Mouse (Mus musculus) spleen, adult 2 months (tissue): ENCODE measurements around the gene Oprm1. TPM values are rescaled to one million over a fixed set of nuclear protein-coding genes. Genes with fewer than 3 reads are reported as not detected.

Experiments used
- DNase-seq, 2 experiments: peaks; one replicate each; pipeline versions ENCODE4 v3.0.0 to v3.0.0-alpha.2; 2012 to 2021; ENCODE audit warnings: low spot score in 2 of 2, low read depth in 1 of 2
- H3K27ac ChIP-seq: fragments of 200-500 bp; 2 replicates; pipeline ENCODE4 v1.5.1; 2012; ENCODE audit warnings: low read length, inconsistent platforms; ENCODE audit not compliant: insufficient read depth
- H3K27me3 ChIP-seq: fragments of 200-500 bp; 2 replicates; pipeline ENCODE4 v1.6.1; 2012; ENCODE audit warnings: mild to moderate bottlenecking, moderate library complexity, low read length, inconsistent platforms; ENCODE audit not compliant: control insufficient read depth, insufficient read depth
- H3K36me3 ChIP-seq: fragments of 200-500 bp; 2 replicates; pipeline ENCODE4 v1.6.1; 2012; ENCODE audit warnings: mild to moderate bottlenecking, low read length, inconsistent platforms; ENCODE audit not compliant: control insufficient read depth, insufficient read depth
- H3K4me1 ChIP-seq: fragments of 200-500 bp; 2 replicates; pipeline ENCODE4 v1.6.1; 2011; ENCODE audit warnings: inconsistent platforms; ENCODE audit not compliant: control insufficient read depth, insufficient read depth, insufficient read length
- H3K4me3 ChIP-seq: fragments of 200-500 bp; 2 replicates; pipeline ENCODE4 v1.5.1; 2011; ENCODE audit warnings: mild to moderate bottlenecking, inconsistent platforms; ENCODE audit not compliant: insufficient read depth, insufficient read length; ENCODE audit errors: extremely low read depth
- CTCF ChIP-seq: fragments of 200-500 bp; IDR thresholded peaks from 2 replicates; pipeline ENCODE4 v1.5.1; 2011; ENCODE audit warnings: mild to moderate bottlenecking, inconsistent platforms; ENCODE audit not compliant: insufficient read depth, insufficient read length, insufficient replicate concordance; ENCODE audit errors: extremely low read depth
- POLR2A ChIP-seq: fragments of 200-500 bp; IDR thresholded peaks from 2 replicates; pipeline ENCODE4 v1.6.1; 2011; ENCODE audit warnings: low read depth, low read length, inconsistent platforms
- WGBS: fragments of 180-500 bp; shearing (Covaris S2); methylation state at CpG from one replicate; pipeline ENCODE4 v1.1.7; 2018; 5-methylcytosine and 5-hydroxymethylcytosine counted together
- polyA plus RNA-seq: library from polyadenylated mRNA; depleted of rRNA; stranded (reverse); fragments of >200 nt; gene quantifications from 2 replicates; pipeline ENCODE4 v1.2.3, GENCODE M21; 2012

Gene Oprm1
- polyA plus RNA-seq, 1 experiment, result not detected

GRCm38 (mm10) chr10:7052315-7053017 is 294.2 kb downstream of the Oprm1 start, which contains the start of gene Ipcef1:
Ipcef1 (minus strand) TSS chr10:7052478.
- Histone ChIP-seq H3K27ac (no peak within 1 kb of the TSS), H3K4me3 (no peak within 1 kb of the TSS), H3K4me1 (no peaks in the 10 kb centered on the region), H3K36me3 (no peaks in the 10 kb centered on the region), H3K27me3 (no peaks in the 10 kb centered on the region)
- WGBS, result 35% methylated on average over 12 of the region's 12 CpGs
- TF ChIP-seq CTCF (no peak), POLR2A (no peak)
- no peak for DNase-seq

GRCm38 (mm10) chr10:7054560-7055205 is 296.4 kb downstream of the Oprm1 start:
- WGBS, result 89% methylated on average over 6 of the region's 6 CpGs
- H3K4me1 ChIP-seq, result no peaks in the 10 kb centered on the region
- no peak overlapping the region for H3K4me3 ChIP-seq
- no peaks in the 10 kb centered on the region for H3K27me3 ChIP-seq
- H3K27ac ChIP-seq, result no peak overlapping the region
- no peak for TF ChIP-seq POLR2A
- no peak for TF ChIP-seq CTCF
- H3K36me3 ChIP-seq, result no peaks in the 10 kb centered on the region
- no peak for DNase-seq

DNA sequence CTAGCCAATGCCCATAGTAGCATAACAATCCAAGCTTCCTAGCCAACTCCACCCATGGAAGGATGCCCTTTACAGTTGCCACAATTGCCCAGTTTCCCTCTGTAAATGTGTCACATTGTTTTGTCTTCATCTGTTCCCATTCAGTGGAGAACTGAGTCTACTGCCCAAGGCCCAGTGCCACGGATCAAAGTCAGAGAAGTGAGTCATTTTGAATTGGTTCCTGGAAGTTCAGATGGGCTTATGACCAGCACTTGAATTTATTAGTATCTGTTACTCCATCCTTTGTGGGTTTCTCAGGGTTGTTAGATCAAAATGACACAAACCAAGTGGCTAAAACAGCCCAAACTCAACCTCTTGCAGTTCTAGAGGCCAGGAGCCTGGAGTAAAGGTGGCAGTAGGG is 299.2 kb downstream of the Oprm1 start:
- no peak for DNase-seq
- TF ChIP-seq CTCF (no peak), POLR2A (no peak)
- H3K4me1 ChIP-seq, result peaks cover 4% of the 10 kb centered on the region; the same call in 1 of the 2 replicates
- no peak overlapping the region for H3K27ac ChIP-seq
- 76% methylated on average over 1 of the region's 1 CpGs for WGBS
- H3K27me3 ChIP-seq, result no peaks in the 10 kb centered on the region
- H3K4me3 ChIP-seq, result no peak overlapping the region
- H3K36me3 ChIP-seq, result no peaks in the 10 kb centered on the region

GRCm38 (mm10) chr10:7060326-7060725 is 302.0 kb downstream of the Oprm1 start:
- Histone ChIP-seq H3K27ac (no peak overlapping the region), H3K27me3 (no peaks in the 10 kb centered on the region), H3K4me3 (no peak overlapping the region), H3K4me1 (peaks cover 9% of the 10 kb centered on the region; the same call in 1 of the 2 replicates), H3K36me3 (no peaks in the 10 kb centered on the region)
- WGBS, result 71% methylated on average over 5 of the region's 5 CpGs
- TF ChIP-seq POLR2A (no peak), CTCF (no peak)
- no peak for DNase-seq

GRCm38 (mm10) chr10:7062993-7063392 is 304.7 kb downstream of the Oprm1 start:
- peak; percentile 18 to 37 for DNase-seq
- Histone ChIP-seq H3K27me3 (no peaks in the 10 kb centered on the region), H3K27ac (no peak overlapping the region), H3K4me1 (peaks cover 9% of the 10 kb centered on the region; the same call in 1 of the 2 replicates), H3K4me3 (no peak overlapping the region), H3K36me3 (no peaks in the 10 kb centered on the region)
- TF ChIP-seq POLR2A (no peak), CTCF (no peak)
- WGBS, result 9% methylated on average over 7 of the region's 7 CpGs

DNA sequence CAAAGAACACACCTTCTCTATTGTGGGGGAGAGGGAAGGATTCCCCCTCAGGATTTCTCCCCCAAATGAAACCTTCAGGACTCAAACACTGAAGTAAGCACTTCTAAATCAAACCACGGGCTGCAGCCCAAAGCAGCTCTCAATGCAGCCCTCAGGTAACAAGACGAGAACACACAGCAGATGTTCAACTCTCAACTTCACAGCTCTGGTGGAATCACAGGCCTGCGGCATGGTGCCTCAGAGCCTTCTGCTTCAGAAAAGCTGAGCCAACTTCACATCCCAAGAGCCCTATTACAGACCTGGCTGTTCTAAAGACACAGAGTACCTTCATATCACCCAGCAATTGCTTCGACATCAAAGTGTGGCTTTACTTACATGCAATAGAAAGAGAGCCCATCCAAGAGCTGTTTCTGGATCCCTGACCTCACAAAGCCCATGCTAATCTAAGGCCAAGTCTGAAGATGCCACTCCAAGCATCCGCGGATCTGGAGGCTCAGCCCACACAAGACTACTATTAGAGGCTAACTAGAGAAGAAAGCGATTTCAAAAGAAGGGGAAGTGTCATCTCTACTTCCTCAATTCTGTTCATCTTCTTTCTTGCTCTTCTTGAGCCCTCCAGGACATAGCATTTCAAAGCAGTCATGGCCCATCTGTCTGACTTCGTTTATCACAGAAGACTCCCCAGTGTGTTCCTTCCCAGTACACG is 305.6 kb downstream of the Oprm1 start:
- Histone ChIP-seq H3K27me3 (no peaks in the 10 kb centered on the region), H3K4me1 (peaks cover 9% of the 10 kb centered on the region; the same call in 1 of the 2 replicates), H3K36me3 (no peaks in the 10 kb centered on the region), H3K27ac (peak overlapping the region; percentile 3), H3K4me3 (peak overlapping the region; percentile 16; the same call in 1 of the 2 replicates)
- WGBS, result 48% methylated on average over 9 of the region's 9 CpGs
- TF ChIP-seq POLR2A, result no peak
- no peak for TF ChIP-seq CTCF
- DNase-seq, result no peak
